12 mouse cellular contexts compared by ENCODE assay signal in genomic region chr7:80864151-80864550, GRCm38 (mm10). TPM values are rescaled to one million over a fixed set of nuclear protein-coding genes. Genes with fewer than 3 reads are reported as not detected.
DNase-seq lines count a peak whose midpoint lies in the region; ATAC-seq and TF ChIP-seq lines count a peak whose summit lies in the region.
"Had no signal": no experiment of that assay in that cellular context is flagged by ENCODE, and none has a peak within 500 bp of the region (broad histone marks: within the 10 kb centered on the region; RNA-seq: fewer than 3 reads in every experiment).

No protein-coding gene starts in this region.

- no peak overlapping the region for H3K9ac ChIP-seq in forebrain, embryonic 13.5 days
- no peak overlapping the region for H3K9ac ChIP-seq in hindbrain, embryonic 12.5 days
- no peak overlapping the region for H3K9ac ChIP-seq in lung, embryonic 14.5 days
- H3K9ac ChIP-seq: embryonic facial prominence, embryonic 15.5 days had no signal

- no peak overlapping the region for H3K27ac ChIP-seq in forebrain, embryonic 13.5 days
- no peak overlapping the region for H3K27ac ChIP-seq in forebrain, embryonic 10.5 days
- H3K27ac ChIP-seq in hindbrain, embryonic 12.5 days = no peak overlapping the region
- H3K27ac ChIP-seq in hindbrain, embryonic 10.5 days = no peak overlapping the region
- peak overlapping the region; percentile 2; the same call in 1 of the 2 replicates for H3K27ac ChIP-seq in lung, embryonic 14.5 days (ENCODE audit: low read depth)
- H3K27ac ChIP-seq in cortical plate, adult 2 months (ENCODE audit: insufficient read depth, low read length) = peak overlapping the region; percentile 46; the same call in 1 of the 2 replicates
- H3K27ac ChIP-seq: embryonic facial prominence, embryonic 15.5 days; limb, embryonic 13.5 days; stomach, postnatal 0 days had no signal

- no peaks in the 10 kb centered on the region for H3K27me3 ChIP-seq in forebrain, embryonic 13.5 days
- H3K27me3 ChIP-seq in forebrain, embryonic 10.5 days (ENCODE audit: poor library complexity, severe bottlenecking) = no peaks in the 10 kb centered on the region
- H3K27me3 ChIP-seq in hindbrain, embryonic 12.5 days = no peaks in the 10 kb centered on the region
- H3K27me3 ChIP-seq in hindbrain, embryonic 10.5 days (ENCODE audit: insufficient read depth, poor library complexity, severe bottlenecking) = no peaks in the 10 kb centered on the region
- H3K27me3 ChIP-seq in lung, embryonic 14.5 days (ENCODE audit: insufficient read depth, low read length) = no peaks in the 10 kb centered on the region
- H3K27me3 ChIP-seq: embryonic facial prominence, embryonic 15.5 days; limb, embryonic 13.5 days had no signal

- no peak for ATAC-seq in forebrain, embryonic 13.5 days
- no peak for ATAC-seq in hindbrain, embryonic 12.5 days (ENCODE audit: low FRiP score)
- ATAC-seq in lung, embryonic 14.5 days (ENCODE audit: insufficient read depth) = no peak

- H3K9me3 ChIP-seq in forebrain, embryonic 13.5 days (replicated peaks) = no peaks in the 10 kb centered on the region
- H3K9me3 ChIP-seq in forebrain, embryonic 10.5 days = no peaks in the 10 kb centered on the region
- no peaks in the 10 kb centered on the region for H3K9me3 ChIP-seq in hindbrain, embryonic 12.5 days (replicated peaks)
- no peaks in the 10 kb centered on the region for H3K9me3 ChIP-seq in hindbrain, embryonic 10.5 days
- no peaks in the 10 kb centered on the region for H3K9me3 ChIP-seq in lung, embryonic 14.5 days (ENCODE audit: low read depth, low read length)
- H3K9me3 ChIP-seq: embryonic facial prominence, embryonic 15.5 days; limb, embryonic 13.5 days had no signal

- peak overlapping the region; percentile 82; the same call in 1 of the 2 replicates for H3K4me2 ChIP-seq in forebrain, embryonic 13.5 days
- H3K4me2 ChIP-seq in hindbrain, embryonic 12.5 days (replicated peaks) = peak overlapping the region; percentile 77
- no peak overlapping the region for H3K4me2 ChIP-seq in lung, embryonic 14.5 days
- H3K4me2 ChIP-seq: embryonic facial prominence, embryonic 15.5 days had no signal

- no peak for TF ChIP-seq POLR2A in cortical plate, adult 2 months (IDR thresholded peaks at IDR 0.05; ENCODE audit: extremely low read depth, insufficient read depth, low read length)

- 83% methylated on average over 1 of the region's 1 CpGs for WGBS in forebrain, embryonic 13.5 days
- WGBS in forebrain, embryonic 10.5 days = 83% methylated on average over 1 of the region's 1 CpGs
- 83% methylated on average over 1 of the region's 1 CpGs for WGBS in hindbrain, embryonic 12.5 days
- WGBS in hindbrain, embryonic 10.5 days = 84% methylated on average over 1 of the region's 1 CpGs
- 74% methylated on average over 1 of the region's 1 CpGs for WGBS in lung, embryonic 14.5 days

- no peak for DNase-seq in forebrain, embryonic 10.5 days (ENCODE audit: extremely low spot score, low spot score)
- DNase-seq in hindbrain, embryonic 10.5 days (ENCODE audit: low spot score) = no peak
- DNase-seq in lung, embryonic 14.5 days = no peak
- DNase-seq in lung, postnatal 36 days = no peak
- DNase-seq in layer of hippocampus, postnatal 36 days = no peak
- DNase-seq: cerebellum, postnatal 10 days had no signal

- no peak overlapping the region for H3K4me3 ChIP-seq in forebrain, embryonic 13.5 days
- H3K4me3 ChIP-seq in forebrain, embryonic 10.5 days = no peak overlapping the region
- no peak overlapping the region for H3K4me3 ChIP-seq in hindbrain, embryonic 12.5 days
- H3K4me3 ChIP-seq in hindbrain, embryonic 10.5 days = no peak overlapping the region
- no peak overlapping the region for H3K4me3 ChIP-seq in lung, embryonic 14.5 days (ENCODE audit: low read depth, low read length)
- no peak overlapping the region for H3K4me3 ChIP-seq in cortical plate, adult 2 months (ENCODE audit: insufficient read depth, low read length)
- H3K4me3 ChIP-seq: embryonic facial prominence, embryonic 15.5 days; limb, embryonic 13.5 days had no signal

- H3K36me3 ChIP-seq in forebrain, embryonic 13.5 days (ENCODE audit: poor library complexity, severe bottlenecking) = peaks cover 59% of the 10 kb centered on the region
- peaks cover 60% of the 10 kb centered on the region for H3K36me3 ChIP-seq in forebrain, embryonic 10.5 days (replicated peaks)
- H3K36me3 ChIP-seq in hindbrain, embryonic 12.5 days = peaks cover 58% of the 10 kb centered on the region
- peaks cover 64% of the 10 kb centered on the region for H3K36me3 ChIP-seq in hindbrain, embryonic 10.5 days
- H3K36me3 ChIP-seq in lung, embryonic 14.5 days (ENCODE audit: insufficient read depth) = peaks cover 48% of the 10 kb centered on the region

- H3K4me1 ChIP-seq in forebrain, embryonic 13.5 days = peaks cover 57% of the 10 kb centered on the region
- H3K4me1 ChIP-seq in forebrain, embryonic 10.5 days = peaks cover 34% of the 10 kb centered on the region
- peaks cover 38% of the 10 kb centered on the region for H3K4me1 ChIP-seq in hindbrain, embryonic 12.5 days
- peaks cover 43% of the 10 kb centered on the region for H3K4me1 ChIP-seq in hindbrain, embryonic 10.5 days (replicated peaks)
- peaks cover 13% of the 10 kb centered on the region; the same call in 1 of the 2 replicates for H3K4me1 ChIP-seq in lung, embryonic 14.5 days (ENCODE audit: insufficient read depth)
- H3K4me1 ChIP-seq in cortical plate, adult 2 months (ENCODE audit: control insufficient read depth, insufficient read depth, low read length) = peaks cover 12% of the 10 kb centered on the region

- TF ChIP-seq CTCF in lung, embryonic 14.5 days (IDR thresholded peaks at IDR 0.05; ENCODE audit: low read depth) = no peak
- TF ChIP-seq CTCF in cortical plate, adult 2 months (IDR thresholded peaks at IDR 0.05; ENCODE audit: extremely low read depth, insufficient read depth, low read length) = no peak

RNA-seq across cellular contexts. Expression of gene Zscan2, which starts 3.4 kb away (rescaled TPM):
- polyA plus RNA-seq in forebrain, embryonic 13.5 days (2015; fragmentation: Nextera tagmentation; extraction: Ambion mirVana) = 5.1 and 5.2 TPM in 2 replicates
- 1.3 and 2.5 TPM in 2 replicates for polyA plus RNA-seq in forebrain, embryonic 10.5 days (2016; fragmentation: Nextera tagmentation; extraction: Ambion mirVana)
- 4.6 and 5.9 TPM in 2 replicates for polyA plus RNA-seq in hindbrain, embryonic 12.5 days (2016; fragmentation: Nextera tagmentation; extraction: Ambion mirVana)
- polyA plus RNA-seq in hindbrain, embryonic 10.5 days (2016; fragmentation: Nextera tagmentation; extraction: Ambion mirVana) = 3.6 and 4.0 TPM in 2 replicates
- 2.2 and 3.2 TPM in 2 replicates for polyA plus RNA-seq in lung, embryonic 14.5 days (2014; fragmentation: Nextera tagmentation; extraction: Ambion mirVana)
- 10.2 and 11.1 TPM in 2 replicates for polyA plus RNA-seq in cortical plate, adult 2 months (2012; rRNA removed)
- total RNA-seq in layer of hippocampus, postnatal 36 days (2021) = 10 to 100 TPM; 12.9 to 13.2 TPM

RNA-seq across cellular contexts. Expression of gene Wdr73, which starts 36.9 kb away (rescaled TPM):
- polyA plus RNA-seq in forebrain, embryonic 13.5 days (2015; fragmentation: Nextera tagmentation; extraction: Ambion mirVana) = 46.0 and 48.0 TPM in 2 replicates
- 53.2 and 53.8 TPM in 2 replicates for polyA plus RNA-seq in forebrain, embryonic 10.5 days (2016; fragmentation: Nextera tagmentation; extraction: Ambion mirVana)
- polyA plus RNA-seq in hindbrain, embryonic 12.5 days (2016; fragmentation: Nextera tagmentation; extraction: Ambion mirVana) = 37.2 and 40.5 TPM in 2 replicates
- polyA plus RNA-seq in hindbrain, embryonic 10.5 days (2016; fragmentation: Nextera tagmentation; extraction: Ambion mirVana) = 46.3 and 48.4 TPM in 2 replicates
- polyA plus RNA-seq in lung, embryonic 14.5 days (2014; fragmentation: Nextera tagmentation; extraction: Ambion mirVana) = 29.0 and 30.9 TPM in 2 replicates
- 29.6 and 30.5 TPM in 2 replicates for polyA plus RNA-seq in cortical plate, adult 2 months (2012; rRNA removed)
- total RNA-seq in layer of hippocampus, postnatal 36 days (2021) = 10 to 100 TPM; 24.5 to 28.7 TPM

RNA-seq across cellular contexts. Expression of gene Iqgap1, which starts 38.4 kb away (rescaled TPM):
- 19.7 and 20.6 TPM in 2 replicates for polyA plus RNA-seq in forebrain, embryonic 13.5 days (2015; fragmentation: Nextera tagmentation; extraction: Ambion mirVana)
- 29.1 TPM in 2 replicates for polyA plus RNA-seq in forebrain, embryonic 10.5 days (2016; fragmentation: Nextera tagmentation; extraction: Ambion mirVana)
- polyA plus RNA-seq in hindbrain, embryonic 12.5 days (2016; fragmentation: Nextera tagmentation; extraction: Ambion mirVana) = 40.1 and 40.2 TPM in 2 replicates
- 25.2 and 28.9 TPM in 2 replicates for polyA plus RNA-seq in hindbrain, embryonic 10.5 days (2016; fragmentation: Nextera tagmentation; extraction: Ambion mirVana)
- polyA plus RNA-seq in lung, embryonic 14.5 days (2014; fragmentation: Nextera tagmentation; extraction: Ambion mirVana) = 92.3 and 95.2 TPM in 2 replicates
- 18.9 and 19.8 TPM in 2 replicates for polyA plus RNA-seq in cortical plate, adult 2 months (2012; rRNA removed)
- 10 to 100 TPM; 19.5 to 23.9 TPM for total RNA-seq in layer of hippocampus, postnatal 36 days (2021)

RNA-seq across cellular contexts. Expression of gene Nmb, which starts 40.7 kb away (rescaled TPM):
- 6.6 and 7.6 TPM in 2 replicates for polyA plus RNA-seq in forebrain, embryonic 13.5 days (2015; fragmentation: Nextera tagmentation; extraction: Ambion mirVana)
- polyA plus RNA-seq in forebrain, embryonic 10.5 days (2016; fragmentation: Nextera tagmentation; extraction: Ambion mirVana) = 5.9 and 7.2 TPM in 2 replicates
- 5.7 and 7.8 TPM in 2 replicates for polyA plus RNA-seq in hindbrain, embryonic 12.5 days (2016; fragmentation: Nextera tagmentation; extraction: Ambion mirVana)
- 6.7 and 8.6 TPM in 2 replicates for polyA plus RNA-seq in hindbrain, embryonic 10.5 days (2016; fragmentation: Nextera tagmentation; extraction: Ambion mirVana)
- polyA plus RNA-seq in lung, embryonic 14.5 days (2014; fragmentation: Nextera tagmentation; extraction: Ambion mirVana) = 9.5 and 10.3 TPM in 2 replicates
- polyA plus RNA-seq in cortical plate, adult 2 months (2012; rRNA removed) = 11.0 and 17.0 TPM in 2 replicates
- total RNA-seq in layer of hippocampus, postnatal 36 days (2021) = 10 to 100 TPM in 1 of 2 experiments, 1 to 10 TPM in 1; 9.9 to 11.0 TPM

Comparison
In these comparisons a context has a peak if more than half of its experiments do, and no peak if none do; other contexts are left out.
1. H3K27ac ChIP-seq: peak in lung, embryonic 14.5 days (single experiment) and cortical plate, adult 2 months (single experiment); none in forebrain, embryonic 13.5 days (single experiment), forebrain, embryonic 10.5 days (single experiment), hindbrain, embryonic 12.5 days (single experiment) and hindbrain, embryonic 10.5 days (single experiment).